Mouse (Mus musculus): Measurements from ENCODE around the gene Ift122. TPM values are rescaled to one million over a fixed set of nuclear protein-coding genes. Genes with fewer than 3 reads are reported as not detected.
A peak's percentile ranks its signal among the peaks of the same experiment; 100 is the strongest.
"Not testable (repeated sequence)": the region's sequence is repeated elsewhere in the genome, so short reads cannot be mapped to it uniquely, and the experiment has no call there.

Gene Ift122
- polyA plus RNA-seq, 1 experiment from 2014 or later: 21.0 TPM

GRCm38 (mm10) chr6:115815041-115815440, 38.2 kb upstream of the Ift122 start:
- Histone ChIP-seq H3K4me3 (replicated peaks; ENCODE audit: low read length) (no peak overlapping the region), H3K9me3 (replicated peaks; ENCODE audit: control insufficient read depth, low read length) (no peaks in the 10 kb centered on the region), H3K9ac (ENCODE audit: low read length) (no peak overlapping the region), H3K4me2 (ENCODE audit: low read depth, low read length) (no peak overlapping the region), H3K36me3 (ENCODE audit: control insufficient read depth, insufficient read depth, low read length) (no peaks in the 10 kb centered on the region), H3K27ac (ENCODE audit: low read length) (no peak overlapping the region), H3K4me1 (ENCODE audit: control insufficient read depth, insufficient read depth, low read length) (no peaks in the 10 kb centered on the region), H3K27me3 (ENCODE audit: control insufficient read depth, insufficient read depth, low read length) (no peaks in the 10 kb centered on the region)
- ATAC-seq (ENCODE audit: insufficient read depth, low FRiP score): no peak
- 78% methylated on average over 4 of the region's 4 CpGs for WGBS

GRCm38 (mm10) chr6:115818129-115818528, 35.1 kb upstream of the Ift122 start:
- no peaks in the 10 kb centered on the region for H3K27me3 ChIP-seq (ENCODE audit: control insufficient read depth, insufficient read depth, low read length)
- no peak for ATAC-seq (ENCODE audit: insufficient read depth, low FRiP score)
- no peaks in the 10 kb centered on the region for H3K9me3 ChIP-seq (replicated peaks; ENCODE audit: control insufficient read depth, low read length)
- 82% methylated on average over 2 of the region's 2 CpGs for WGBS
- no peaks in the 10 kb centered on the region for H3K4me1 ChIP-seq (ENCODE audit: control insufficient read depth, insufficient read depth, low read length)
- H3K36me3 ChIP-seq (ENCODE audit: control insufficient read depth, insufficient read depth, low read length): no peaks in the 10 kb centered on the region
- no peak overlapping the region for H3K27ac ChIP-seq (ENCODE audit: low read length)
- H3K9ac ChIP-seq (ENCODE audit: low read length): no peak overlapping the region
- H3K4me3 ChIP-seq (replicated peaks; ENCODE audit: low read length): no peak overlapping the region
- no peak overlapping the region for H3K4me2 ChIP-seq (ENCODE audit: low read depth, low read length)

DNA sequence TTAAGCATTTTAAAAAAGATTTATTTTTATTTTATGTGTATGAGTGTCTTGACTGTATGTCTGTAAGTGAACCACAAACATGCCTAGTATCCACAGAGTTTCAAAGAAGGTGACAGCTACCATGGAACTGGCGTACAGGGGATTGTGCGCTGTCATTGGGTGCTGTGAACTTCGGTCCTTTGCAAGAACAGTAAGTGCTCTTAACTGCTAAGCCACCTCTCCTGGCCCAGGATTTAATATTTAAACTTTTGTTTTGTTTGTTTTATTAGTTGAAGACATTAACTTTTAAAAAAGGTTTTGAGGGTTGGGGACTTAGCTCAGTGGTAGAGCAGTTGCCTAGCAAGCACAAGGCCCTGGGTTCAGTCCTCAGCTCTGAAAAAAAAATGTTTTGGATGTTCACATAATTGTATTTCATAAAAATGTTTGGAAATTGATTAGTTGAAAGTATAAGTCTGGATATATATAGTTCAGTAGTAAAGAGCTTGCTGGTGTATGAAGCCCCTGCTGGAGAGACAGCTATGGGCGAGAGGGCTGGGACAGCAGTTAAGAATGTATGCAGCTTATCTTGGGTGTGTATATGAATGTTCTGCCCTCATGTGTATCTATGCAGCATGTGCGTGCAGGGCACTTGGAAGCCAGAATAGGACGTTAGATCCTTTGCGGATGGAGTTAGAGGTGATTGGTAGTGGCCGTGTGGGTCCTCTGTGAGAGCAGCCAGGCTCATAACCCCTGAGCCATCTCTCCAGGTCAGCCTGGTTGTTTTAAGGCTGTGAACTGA, 31.9 kb upstream of the Ift122 start:
- Histone ChIP-seq H3K4me2 (ENCODE audit: low read depth, low read length) (no peak overlapping the region), H3K27me3 (ENCODE audit: control insufficient read depth, insufficient read depth, low read length) (no peaks in the 10 kb centered on the region), H3K9ac (ENCODE audit: low read length) (no peak overlapping the region), H3K4me3 (replicated peaks; ENCODE audit: low read length) (no peak overlapping the region), H3K9me3 (replicated peaks; ENCODE audit: control insufficient read depth, low read length) (no peaks in the 10 kb centered on the region), H3K27ac (ENCODE audit: low read length) (no peak overlapping the region), H3K36me3 (ENCODE audit: control insufficient read depth, insufficient read depth, low read length) (no peaks in the 10 kb centered on the region), H3K4me1 (ENCODE audit: control insufficient read depth, insufficient read depth, low read length) (no peaks in the 10 kb centered on the region)
- ATAC-seq (ENCODE audit: insufficient read depth, low FRiP score): no peak
- 71% methylated on average over 8 of the region's 8 CpGs for WGBS

GRCm38 (mm10) chr6:115823850-115824464, 29.3 kb upstream of the Ift122 start:
- peak overlapping the region; percentile 28; the same call in 1 of the 2 replicates for H3K4me2 ChIP-seq (ENCODE audit: low read depth, low read length)
- 4% methylated on average over 5 of the region's 11 CpGs for WGBS
- H3K27ac ChIP-seq (ENCODE audit: low read length): not testable (repeated sequence)

GRCm38 (mm10) chr6:115830779-115831601, 22.3 kb upstream of the Ift122 start:
- no peaks in the 10 kb centered on the region for H3K27me3 ChIP-seq (ENCODE audit: control insufficient read depth, insufficient read depth, low read length)
- no peak overlapping the region for H3K27ac ChIP-seq (ENCODE audit: low read length)
- no peaks in the 10 kb centered on the region for H3K9me3 ChIP-seq (replicated peaks; ENCODE audit: control insufficient read depth, low read length)
- WGBS: 81% methylated on average over 6 of the region's 6 CpGs
- no peak overlapping the region for H3K9ac ChIP-seq (ENCODE audit: low read length)
- no peaks in the 10 kb centered on the region for H3K36me3 ChIP-seq (ENCODE audit: control insufficient read depth, insufficient read depth, low read length)
- H3K4me2 ChIP-seq (ENCODE audit: low read depth, low read length): no peak overlapping the region
- no peak for ATAC-seq (ENCODE audit: insufficient read depth, low FRiP score)
- H3K4me3 ChIP-seq (replicated peaks; ENCODE audit: low read length): no peak overlapping the region
- H3K4me1 ChIP-seq (ENCODE audit: control insufficient read depth, insufficient read depth, low read length): no peaks in the 10 kb centered on the region

More at GRCm38 (mm10) chr6:115823850-115824464, 29.3 kb upstream of the Ift122 start:
- not testable (repeated sequence) for H3K9me3 ChIP-seq (replicated peaks; ENCODE audit: control insufficient read depth, low read length); H3K4me1 ChIP-seq (ENCODE audit: control insufficient read depth, insufficient read depth, low read length); H3K4me3 ChIP-seq (replicated peaks; ENCODE audit: low read length); H3K27me3 ChIP-seq (ENCODE audit: control insufficient read depth, insufficient read depth, low read length); H3K36me3 ChIP-seq (ENCODE audit: control insufficient read depth, insufficient read depth, low read length); H3K9ac ChIP-seq (ENCODE audit: low read length)
- peak; percentile 97 for ATAC-seq (ENCODE audit: insufficient read depth, low FRiP score)

DNA sequence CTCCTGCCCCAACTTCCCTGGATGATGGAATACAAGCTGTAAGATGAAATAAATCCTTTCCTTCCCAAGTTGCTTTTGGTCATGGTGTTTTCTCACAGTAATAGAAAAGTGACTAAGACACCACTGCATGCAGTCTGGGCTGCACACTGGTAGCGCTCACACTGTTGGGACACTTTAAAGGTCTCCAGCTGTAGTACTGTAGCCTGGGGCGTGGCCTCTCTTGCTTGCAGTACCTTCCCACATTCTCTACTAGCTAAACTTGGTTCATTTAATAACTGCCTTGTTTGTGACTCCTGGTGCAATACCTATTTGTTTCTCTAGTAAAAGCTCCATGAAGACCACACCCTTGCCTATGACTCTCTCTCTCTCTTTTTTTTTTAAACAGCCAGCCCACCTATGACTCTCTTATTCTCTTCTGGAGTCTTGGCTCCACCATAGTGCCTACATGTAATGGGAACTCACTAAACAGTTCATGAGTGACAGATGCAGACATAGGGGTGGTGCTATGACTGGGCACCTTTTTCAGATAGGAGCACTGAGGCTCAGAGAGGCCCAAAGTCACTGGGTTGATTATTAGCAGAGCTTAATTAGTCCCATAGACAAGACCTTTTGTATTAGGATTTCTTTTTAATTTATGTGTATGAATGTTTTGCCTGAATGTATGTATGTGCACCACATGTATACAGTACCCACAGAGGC, 21.0 kb upstream of the Ift122 start:
- no peaks in the 10 kb centered on the region for H3K9me3 ChIP-seq (replicated peaks; ENCODE audit: control insufficient read depth, low read length)
- H3K27me3 ChIP-seq (ENCODE audit: control insufficient read depth, insufficient read depth, low read length): no peaks in the 10 kb centered on the region
- no peak overlapping the region for H3K4me3 ChIP-seq (replicated peaks; ENCODE audit: low read length)
- no peak for ATAC-seq (ENCODE audit: insufficient read depth, low FRiP score)
- no peak overlapping the region for H3K4me2 ChIP-seq (ENCODE audit: low read depth, low read length)
- no peak overlapping the region for H3K9ac ChIP-seq (ENCODE audit: low read length)
- H3K36me3 ChIP-seq (ENCODE audit: control insufficient read depth, insufficient read depth, low read length): no peaks in the 10 kb centered on the region
- 87% methylated on average over 2 of the region's 2 CpGs for WGBS
- H3K4me1 ChIP-seq (ENCODE audit: control insufficient read depth, insufficient read depth, low read length): no peaks in the 10 kb centered on the region
- H3K27ac ChIP-seq (ENCODE audit: low read length): no peak overlapping the region

DNA sequence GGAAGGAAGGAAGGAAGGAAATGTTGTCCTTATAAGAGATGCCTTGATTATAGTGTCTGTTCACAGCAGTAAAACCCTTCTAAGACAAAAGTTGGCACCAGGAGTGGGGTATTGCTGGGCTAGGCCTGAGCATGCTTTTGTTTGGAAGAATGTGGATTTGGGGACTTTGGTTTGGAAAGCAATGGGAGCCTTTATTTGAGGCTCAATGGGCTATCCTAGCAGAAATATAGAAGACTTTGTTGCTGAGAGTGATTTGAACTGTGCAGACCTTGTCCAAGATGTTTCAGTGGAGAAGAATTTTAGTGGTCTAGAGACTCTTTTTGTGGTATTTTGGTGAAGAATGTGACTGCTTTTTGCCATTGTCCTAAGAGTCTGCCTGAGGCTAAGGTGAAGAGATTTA, 19.4 kb upstream of the Ift122 start:
- no peak overlapping the region for H3K4me3 ChIP-seq (replicated peaks; ENCODE audit: low read length)
- H3K4me2 ChIP-seq (ENCODE audit: low read depth, low read length): no peak overlapping the region
- H3K9me3 ChIP-seq (replicated peaks; ENCODE audit: control insufficient read depth, low read length): no peaks in the 10 kb centered on the region
- H3K27me3 ChIP-seq (ENCODE audit: control insufficient read depth, insufficient read depth, low read length): no peaks in the 10 kb centered on the region
- H3K27ac ChIP-seq (ENCODE audit: low read length): no peak overlapping the region
- ATAC-seq (ENCODE audit: insufficient read depth, low FRiP score): no peak
- no peaks in the 10 kb centered on the region for H3K36me3 ChIP-seq (ENCODE audit: control insufficient read depth, insufficient read depth, low read length)
- no peak overlapping the region for H3K9ac ChIP-seq (ENCODE audit: low read length)
- H3K4me1 ChIP-seq (ENCODE audit: control insufficient read depth, insufficient read depth, low read length): peaks cover 4% of the 10 kb centered on the region

GRCm38 (mm10) chr6:115838161-115838597, 15.1 kb upstream of the Ift122 start, which contains the start of gene Efcab12:
Gene Efcab12 (minus strand): TSS chr6:115838412.
- H3K36me3 ChIP-seq (ENCODE audit: control insufficient read depth, insufficient read depth, low read length): 0 out of 2 replicates have a peak, but pooled peaks cover 5% of the 10 kb centered on the region
- H3K27me3 ChIP-seq (ENCODE audit: control insufficient read depth, insufficient read depth, low read length): no peaks in the 10 kb centered on the region
- peak within 1 kb of the TSS; percentile 40 for H3K4me3 ChIP-seq (replicated peaks; ENCODE audit: low read length)
- 1% methylated on average over 19 of the region's 19 CpGs for WGBS
- H3K9ac ChIP-seq (ENCODE audit: low read length): peak within 1 kb of the TSS; percentile 43
- H3K4me2 ChIP-seq (ENCODE audit: low read depth, low read length): peak within 1 kb of the TSS; percentile 66
- no peaks in the 10 kb centered on the region for H3K9me3 ChIP-seq (replicated peaks; ENCODE audit: control insufficient read depth, low read length)
- H3K27ac ChIP-seq (ENCODE audit: low read length): no peak within 1 kb of the TSS
- peak; percentile 92 for ATAC-seq (ENCODE audit: insufficient read depth, low FRiP score)
- peaks cover 4% of the 10 kb centered on the region for H3K4me1 ChIP-seq (ENCODE audit: control insufficient read depth, insufficient read depth, low read length)

Measured in stomach, embryonic 16.5 days (tissue).